Mouse (Mus musculus) brain, embryonic 14.5 days (tissue): Measurements from ENCODE around the gene Elmo2.

Experiments used
- CTCF ChIP-seq: fragments of 200-500 bp; IDR thresholded peaks from 2 replicates; pipeline ENCODE4 v1.5.1; 2012; ENCODE audit warnings: inconsistent platforms, mild to moderate bottlenecking, moderate library complexity, borderline replicate concordance; ENCODE audit not compliant: insufficient read depth, insufficient read length; ENCODE audit errors: extremely low read depth
- POLR2A ChIP-seq: fragments of 200-500 bp; IDR thresholded peaks from 2 replicates; pipeline ENCODE4 v1.6.1; 2012; ENCODE audit warnings: mild to moderate bottlenecking, inconsistent platforms, borderline replicate concordance; ENCODE audit not compliant: poor library complexity, insufficient read depth, insufficient read length, severe bottlenecking; ENCODE audit errors: extremely low read depth

DNA sequence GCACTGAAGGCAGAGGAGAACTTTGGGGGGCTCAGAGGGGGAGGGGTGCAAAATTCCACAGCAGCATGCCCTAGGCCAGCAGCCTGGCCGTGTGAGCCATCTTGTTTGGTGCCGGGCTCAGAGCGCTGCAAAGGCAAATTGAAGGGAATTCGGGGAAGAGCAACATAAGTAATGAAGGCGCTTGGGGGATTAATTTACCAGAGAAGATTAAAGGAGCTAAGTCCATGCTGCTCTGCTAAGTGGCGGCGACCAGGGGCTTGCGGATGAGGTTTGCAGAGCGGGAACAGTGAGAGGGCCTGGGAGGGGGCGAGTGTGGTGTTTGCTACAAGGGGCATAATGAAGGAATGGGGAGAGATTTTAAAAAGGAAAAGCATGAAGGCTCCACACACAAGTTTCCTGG, 46.9 kb downstream of the Elmo2 start:
- no peak for TF ChIP-seq CTCF
- no peak for TF ChIP-seq POLR2A
